Mouse (Mus musculus) erythroblast, embryonic 14.5 days (primary cell): Measurements from ENCODE around the gene Maml1. TPM values are rescaled to one million over a fixed set of nuclear protein-coding genes. Genes with fewer than 3 reads are reported as not detected.

Experiments
- H3K27me3 ChIP-seq: 2 replicates; pipeline ENCODE4 v1.6.1; 2012; ENCODE audit warnings: inconsistent platforms; ENCODE audit not compliant: control insufficient read depth
- H3K36me3 ChIP-seq: 2 replicates; pipeline ENCODE4 v1.6.1; 2012; ENCODE audit warnings: mild to moderate bottlenecking, inconsistent platforms; ENCODE audit not compliant: control insufficient read depth
- H3K4me1 ChIP-seq: 2 replicates; pipeline ENCODE4 v1.6.1; 2012; ENCODE audit warnings: inconsistent platforms; ENCODE audit not compliant: control insufficient read depth
- H3K4me3 ChIP-seq: replicated peaks from 2 replicates; pipeline ENCODE3; 2012; ENCODE audit warnings: moderate library complexity, mild to moderate bottlenecking, inconsistent platforms
- H3K9me3 ChIP-seq: 2 replicates; pipeline ENCODE4 v1.6.1; 2012; ENCODE audit warnings: low read length, inconsistent platforms, mixed read lengths; ENCODE audit not compliant: control insufficient read depth
- GATA1 ChIP-seq: IDR thresholded peaks from 2 replicates; pipeline ENCODE4 v1.6.1; 2012; ENCODE audit warnings: low read length, inconsistent platforms, mixed read lengths
- TAL1 ChIP-seq: IDR thresholded peaks from 3 replicates; pipeline ENCODE4 v1.6.1; 2012; ENCODE audit warnings: low read length, inconsistent platforms, mixed read lengths
- polyA plus RNA-seq: library from polyadenylated mRNA; stranded (reverse); fragments of >175 nt; gene quantifications from 2 replicates; pipeline ENCODE4 v1.2.3, GENCODE M21; 2012

Gene Maml1
- polyA plus RNA-seq, 1 experiment = 0.47 TPM

- Histone ChIP-seq H3K27me3 (no peaks in the 10 kb centered on the region), H3K9me3 (peaks cover 3% of the 10 kb centered on the region), H3K4me1 (peaks cover 27% of the 10 kb centered on the region), H3K4me3 (no peak overlapping the region), H3K36me3 (peaks cover 66% of the 10 kb centered on the region)
- TF ChIP-seq TAL1 (no peak), GATA1 (no peak)
These were observed 6.4 kb downstream of the Maml1 start for GRCm38 (mm10) chr11:50285696-50286095.

GRCm38 (mm10) chr11:50285263-50285662, 6.8 kb downstream of the Maml1 start:
- Histone ChIP-seq H3K4me3 (no peak overlapping the region), H3K4me1 (peaks cover 22% of the 10 kb centered on the region), H3K27me3 (no peaks in the 10 kb centered on the region), H3K36me3 (peaks cover 67% of the 10 kb centered on the region), H3K9me3 (peaks cover 3% of the 10 kb centered on the region)
- TF ChIP-seq GATA1 (no peak), TAL1 (no peak)

- H3K4me3 ChIP-seq = no peak overlapping the region
- H3K27me3 ChIP-seq = no peaks in the 10 kb centered on the region
- H3K9me3 ChIP-seq = no peaks in the 10 kb centered on the region
- peaks cover 36% of the 10 kb centered on the region for H3K36me3 ChIP-seq
- H3K4me1 ChIP-seq = peaks cover 6% of the 10 kb centered on the region
- TF ChIP-seq GATA1 = no peak
- TF ChIP-seq TAL1 = no peak
These were observed 12.1 kb downstream of the Maml1 start for GRCm38 (mm10) chr11:50280053-50280452.

- H3K27me3 ChIP-seq = no peaks in the 10 kb centered on the region
- H3K4me3 ChIP-seq = no peak overlapping the region
- peaks cover 6% of the 10 kb centered on the region for H3K4me1 ChIP-seq
- TF ChIP-seq TAL1 = no peak
- H3K36me3 ChIP-seq = peaks cover 33% of the 10 kb centered on the region
- H3K9me3 ChIP-seq = no peaks in the 10 kb centered on the region
These were observed 13.1 kb downstream of the Maml1 start for GRCm38 (mm10) chr11:50279005-50279404.

GRCm38 (mm10) chr11:50277706-50278105, 14.4 kb downstream of the Maml1 start:
- H3K4me1 ChIP-seq = peaks cover 6% of the 10 kb centered on the region
- no peak for TF ChIP-seq GATA1
- TF ChIP-seq TAL1 = no peak
- H3K9me3 ChIP-seq = no peaks in the 10 kb centered on the region

DNA sequence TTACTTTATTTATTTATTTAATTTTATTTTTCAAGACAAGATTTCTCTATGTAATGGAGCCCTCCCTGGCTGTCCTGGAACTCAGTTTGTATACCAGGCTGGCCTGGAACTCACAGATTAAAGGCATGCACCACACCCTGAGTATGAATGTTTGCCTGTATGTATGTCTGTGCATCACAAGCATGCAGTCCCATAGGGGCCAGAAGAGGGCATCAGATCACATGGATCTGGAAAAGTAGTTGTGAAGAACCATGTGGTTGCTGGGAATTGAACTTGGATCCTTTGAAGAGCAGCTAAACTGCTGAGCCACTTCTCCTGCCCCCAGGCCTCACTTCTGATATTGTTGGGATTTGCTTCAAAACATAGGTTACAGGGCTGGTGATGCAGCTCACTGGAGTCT, 15.1 kb downstream of the Maml1 start:
- no peak overlapping the region for H3K4me3 ChIP-seq

More at GRCm38 (mm10) chr11:50277706-50278105, 14.4 kb downstream of the Maml1 start:
- peaks cover 29% of the 10 kb centered on the region for H3K36me3 ChIP-seq
- H3K27me3 ChIP-seq = no peaks in the 10 kb centered on the region
- no peak overlapping the region for H3K4me3 ChIP-seq

DNA sequence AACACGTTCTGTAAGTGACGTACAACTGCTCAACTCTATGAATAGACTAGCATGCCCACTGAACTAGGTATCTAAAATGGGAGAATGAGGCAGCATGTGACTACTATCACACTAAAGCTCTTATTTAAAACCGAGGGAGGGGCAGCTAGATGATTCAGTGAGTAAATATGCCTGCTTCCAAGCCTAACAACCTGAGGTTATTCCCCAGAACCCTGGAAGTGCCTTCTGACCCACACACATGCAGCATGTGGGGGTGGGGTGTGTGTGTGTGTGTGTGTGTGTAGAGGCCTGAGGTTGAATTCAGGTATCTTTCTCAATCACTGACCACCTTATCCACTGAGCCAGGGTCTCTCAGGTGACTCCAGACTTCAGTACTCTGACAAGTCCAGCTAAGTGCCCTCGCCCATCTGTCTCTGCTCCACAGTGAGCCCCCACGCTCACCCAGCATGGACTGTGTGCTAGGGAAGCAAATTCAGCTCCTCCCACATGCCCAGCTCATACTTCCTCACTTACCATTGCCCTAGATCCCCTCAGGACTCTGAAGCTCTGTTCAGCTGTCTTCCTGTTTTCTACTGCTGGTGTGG, 16.5 kb downstream of the Maml1 start:
- Histone ChIP-seq H3K36me3 (peaks cover 19% of the 10 kb centered on the region), H3K27me3 (no peaks in the 10 kb centered on the region), H3K9me3 (no peaks in the 10 kb centered on the region), H3K4me1 (peaks cover 6% of the 10 kb centered on the region), H3K4me3 (no peak overlapping the region)
- TF ChIP-seq GATA1 (no peak), TAL1 (no peak)

More for the DNA sequence above, 15.1 kb downstream of the Maml1 start:
- Histone ChIP-seq H3K36me3 (peaks cover 28% of the 10 kb centered on the region), H3K27me3 (no peaks in the 10 kb centered on the region), H3K9me3 (no peaks in the 10 kb centered on the region), H3K4me1 (peaks cover 6% of the 10 kb centered on the region)
- TF ChIP-seq TAL1 (no peak), GATA1 (no peak)

DNA sequence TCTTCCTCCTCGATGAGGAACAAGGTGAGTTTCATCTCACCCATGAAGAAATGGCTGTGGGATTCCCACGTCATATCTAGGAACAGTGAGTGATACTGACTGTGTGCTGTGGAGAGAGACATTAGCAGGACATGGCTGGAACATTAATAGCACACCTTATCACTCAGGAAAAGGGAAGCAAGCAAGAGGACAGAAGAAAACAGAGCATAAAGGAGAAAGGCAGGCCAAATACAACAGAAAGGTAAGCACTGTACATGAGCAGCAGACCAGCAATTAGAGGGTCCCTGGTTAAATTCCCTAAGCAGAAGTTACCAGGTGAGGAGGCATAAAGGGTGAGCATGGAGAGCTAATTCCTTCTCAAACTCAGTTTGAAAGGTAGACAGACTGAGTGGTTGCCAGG, 17.0 kb downstream of the Maml1 start:
- H3K27me3 ChIP-seq = no peaks in the 10 kb centered on the region
- peaks cover 16% of the 10 kb centered on the region for H3K36me3 ChIP-seq
- TF ChIP-seq GATA1 = no peak
- no peak for TF ChIP-seq TAL1
- no peaks in the 10 kb centered on the region for H3K9me3 ChIP-seq
- H3K4me3 ChIP-seq = no peak overlapping the region
- H3K4me1 ChIP-seq = peaks cover 6% of the 10 kb centered on the region

DNA sequence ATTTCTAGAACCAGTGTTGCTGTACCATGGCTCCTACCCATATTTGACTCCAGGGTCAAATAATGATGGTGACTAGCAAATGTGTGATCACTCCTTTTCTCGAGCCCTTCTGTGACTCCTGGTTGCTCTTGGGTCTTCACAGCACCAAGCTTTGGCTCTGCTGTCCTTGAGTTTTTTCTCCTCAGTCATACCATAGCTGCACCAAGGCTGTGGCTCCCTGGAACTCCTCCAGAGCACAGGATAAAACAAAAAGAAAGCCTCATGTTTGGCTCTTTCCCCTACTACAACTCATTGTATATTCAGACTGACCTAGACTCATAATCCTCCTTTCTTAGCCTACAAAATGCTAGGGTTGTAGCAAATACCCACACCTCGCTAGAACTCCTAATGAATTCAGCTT, 19.3 kb downstream of the Maml1 start:
- TF ChIP-seq TAL1 (no peak), GATA1 (no peak)
- Histone ChIP-seq H3K36me3 (peaks cover 12% of the 10 kb centered on the region), H3K27me3 (no peaks in the 10 kb centered on the region), H3K4me1 (peaks cover 6% of the 10 kb centered on the region), H3K9me3 (no peaks in the 10 kb centered on the region), H3K4me3 (no peak overlapping the region)

DNA sequence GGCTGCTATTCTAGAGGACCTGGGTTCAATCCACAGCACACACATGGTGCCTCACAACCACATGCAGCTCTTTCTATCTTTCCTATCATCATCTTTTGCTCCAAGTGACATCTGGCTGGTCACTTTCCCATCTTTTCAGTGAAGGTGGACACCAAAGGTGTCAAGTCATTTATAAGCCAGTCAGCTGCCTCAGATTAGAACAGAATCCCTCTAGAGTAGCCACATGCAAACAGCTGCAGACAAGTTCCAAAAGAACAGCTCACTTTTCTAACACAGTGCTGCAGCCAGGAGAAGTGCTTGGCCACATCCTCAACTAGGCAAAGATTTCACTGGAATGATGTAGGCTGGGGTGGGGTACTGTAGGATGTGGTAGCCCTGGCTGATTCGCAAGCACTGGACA, 22.2 kb downstream of the Maml1 start:
- H3K36me3 ChIP-seq = peaks cover 33% of the 10 kb centered on the region
- TF ChIP-seq TAL1 = no peak
- no peak for TF ChIP-seq GATA1
- no peak overlapping the region for H3K4me3 ChIP-seq
- H3K9me3 ChIP-seq = no peaks in the 10 kb centered on the region
- peaks cover 2% of the 10 kb centered on the region; the same call in 1 of the 2 replicates for H3K4me1 ChIP-seq
- H3K27me3 ChIP-seq = no peaks in the 10 kb centered on the region
